Mouse (Mus musculus): ENCODE results near the gene 4930402F06Rik. TPM values are rescaled to one million over a fixed set of nuclear protein-coding genes. Genes with fewer than 3 reads are reported as not detected.

The 4930402F06Rik gene
- total RNA-seq (2021), result not detected
- long read RNA-seq, experiment 1, result 0 reads
- long read RNA-seq, experiment 2, result 0 reads

- intact Hi-C loops (cut with DNase I), result loop anchor here (1.0 to 5.0 kb wide), 3 partner anchors 99 to 180 kb away; no protein-coding TSS in a partner anchor
- peak within 1 kb of the TSS; percentile 16; the same call in 1 of the 2 replicates for H3K4me3 ChIP-seq
- DNase-seq (ENCODE audit: extremely low spot score in 1 of 2, low spot score in 2 of 2), result peak; percentile 18 to 29
- TF ChIP-seq CTCF (IDR thresholded peaks at IDR 0.05), result no peak
- H3K27ac ChIP-seq, result no peak within 1 kb of the TSS; the same call in 1 of the 2 replicates
These were observed at the start of gene 4930402F06Rik for GRCm38 (mm10) chr2:35397096-35397495. Gene 4930402F06Rik (minus strand): TSS chr2:35397175.

DNA sequence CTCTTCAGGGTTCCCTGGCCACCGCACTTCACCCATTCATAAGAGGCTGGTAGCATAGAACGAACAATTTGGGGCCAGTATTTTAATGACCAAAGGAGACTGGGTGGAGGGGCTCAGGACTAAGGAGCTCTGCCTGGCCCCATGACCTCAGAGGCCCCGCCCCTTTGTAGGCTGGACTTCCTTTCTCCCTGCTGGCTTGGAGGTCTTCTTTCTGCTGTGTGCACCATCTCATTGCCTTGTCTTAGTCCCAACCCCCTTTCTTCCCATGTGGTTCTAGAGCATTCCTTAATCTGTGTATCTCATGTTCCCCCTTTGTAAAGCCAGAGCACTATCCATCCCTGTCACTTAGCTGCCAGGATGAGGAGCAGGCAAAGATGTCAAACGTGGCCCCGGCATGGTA lies 49.3 kb upstream of the 4930402F06Rik start:
- Histone ChIP-seq H3K27ac (no peak overlapping the region), H3K4me3 (no peak overlapping the region)
- intact Hi-C loops (cut with DNase I), result no loop called here
- no peak for DNase-seq (ENCODE audit: extremely low spot score in 1 of 2, low spot score in 2 of 2)
- TF ChIP-seq CTCF (IDR thresholded peaks at IDR 0.05), result no peak

GRCm38 (mm10) chr2:35445610-35446009 lies 48.6 kb upstream of the 4930402F06Rik start:
- Histone ChIP-seq H3K27ac (no peak overlapping the region), H3K4me3 (no peak overlapping the region)
- DNase-seq (ENCODE audit: extremely low spot score in 1 of 2, low spot score in 2 of 2), result no peak
- TF ChIP-seq CTCF (IDR thresholded peaks at IDR 0.05), result no peak
- intact Hi-C loops (cut with DNase I), result no loop called here

DNA sequence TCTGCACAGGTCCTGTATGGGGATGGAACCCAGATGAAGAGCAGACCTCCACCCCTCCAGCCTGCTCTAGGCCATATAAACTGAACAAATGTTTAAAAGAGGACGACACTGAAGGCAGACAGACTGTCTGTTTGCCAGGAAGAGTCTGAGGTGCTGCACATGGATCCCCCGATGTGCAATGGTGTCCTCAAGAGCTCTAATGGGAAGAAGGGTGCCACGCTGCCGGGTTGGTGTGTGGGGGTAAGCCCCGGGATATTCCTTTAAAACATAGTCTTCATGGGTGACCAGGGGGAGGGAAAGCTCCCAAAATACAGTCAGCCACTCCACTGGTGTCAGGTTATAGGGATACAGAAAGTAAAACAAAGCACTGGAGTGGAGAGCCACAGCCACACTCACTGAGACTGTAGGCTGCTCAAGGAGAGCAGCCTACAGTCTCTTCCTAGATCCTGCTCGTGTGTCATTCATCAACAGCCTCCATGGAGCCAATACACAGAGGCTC lies 47.8 kb upstream of the 4930402F06Rik start:
- no peak for TF ChIP-seq CTCF (IDR thresholded peaks at IDR 0.05)
- Histone ChIP-seq H3K27ac (no peak overlapping the region), H3K4me3 (no peak overlapping the region)
- no peak for DNase-seq (ENCODE audit: extremely low spot score in 1 of 2, low spot score in 2 of 2)
- intact Hi-C loops (cut with DNase I), result no loop called here

DNA sequence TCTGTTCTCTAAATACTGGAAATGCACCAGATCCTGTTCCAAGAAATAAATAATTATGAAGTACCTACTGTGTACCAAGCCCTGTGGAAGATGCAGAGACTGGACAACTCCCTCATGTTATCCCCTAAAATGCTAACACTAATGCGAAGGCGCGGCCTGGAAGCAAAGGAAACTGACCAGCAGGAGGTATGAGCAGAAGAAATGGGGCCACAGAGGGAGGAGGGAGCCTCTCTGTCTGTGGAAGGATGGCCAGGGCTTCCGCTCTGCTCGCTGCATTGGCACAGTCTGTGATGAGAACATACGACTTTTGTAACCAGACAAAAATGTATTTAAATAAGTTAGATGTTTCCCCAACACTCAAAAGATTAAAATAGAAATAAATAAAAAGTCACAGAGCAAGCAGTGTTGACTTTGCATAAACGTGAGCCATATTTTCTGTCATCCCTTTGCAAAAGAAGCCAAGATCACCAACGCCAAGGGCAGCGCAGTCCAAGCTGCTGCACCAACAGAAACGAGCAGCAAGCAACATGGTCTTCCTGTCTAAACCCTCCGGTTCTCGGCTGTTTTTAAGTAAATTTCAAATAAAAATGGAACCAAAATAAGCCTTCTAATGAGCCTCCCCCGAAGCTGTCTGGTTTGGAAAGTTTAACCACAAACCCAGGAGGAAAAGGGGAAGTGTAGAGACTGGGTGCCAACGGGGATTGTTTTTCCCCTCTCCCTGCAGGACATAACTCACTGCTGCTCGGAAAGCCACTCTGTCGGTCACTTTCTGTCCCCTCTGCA lies 47.2 kb upstream of the 4930402F06Rik start:
- no peak overlapping the region for H3K4me3 ChIP-seq
- intact Hi-C loops (cut with DNase I), result no loop called here
- TF ChIP-seq CTCF (IDR thresholded peaks at IDR 0.05), result no peak; the same call in 1 of the 2 replicates
- H3K27ac ChIP-seq, result no peak overlapping the region
- DNase-seq (ENCODE audit: extremely low spot score in 1 of 2, low spot score in 2 of 2), result no peak

DNA sequence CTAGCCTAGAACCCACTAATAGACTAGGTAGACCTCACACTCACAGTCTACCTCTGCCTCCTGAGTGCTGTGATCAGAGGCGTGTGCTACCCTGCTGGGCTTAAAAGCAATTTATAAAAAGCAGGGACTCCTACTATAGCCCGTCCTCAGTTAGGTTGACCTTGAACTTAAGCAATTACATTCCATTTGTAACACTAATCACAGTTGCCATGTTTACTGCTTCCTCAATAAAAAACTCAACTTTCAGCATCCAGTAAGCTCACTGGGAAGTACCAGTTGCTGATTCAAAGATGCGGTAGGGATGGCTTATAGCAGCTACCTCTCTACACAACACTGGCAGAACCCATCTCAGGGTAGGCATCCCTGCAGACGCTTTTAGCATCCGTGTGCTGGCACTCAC lies 46.4 kb upstream of the 4930402F06Rik start:
- no peak overlapping the region for H3K27ac ChIP-seq
- TF ChIP-seq CTCF (IDR thresholded peaks at IDR 0.05), result no peak
- intact Hi-C loops (cut with DNase I), result no loop called here
- DNase-seq (ENCODE audit: extremely low spot score in 1 of 2, low spot score in 2 of 2), result no peak
- H3K4me3 ChIP-seq, result no peak overlapping the region

- TF ChIP-seq CTCF (IDR thresholded peaks at IDR 0.05), result no peak
- intact Hi-C loops (cut with DNase I), result no loop called here
- no peak for DNase-seq (ENCODE audit: extremely low spot score in 1 of 2, low spot score in 2 of 2)
- Histone ChIP-seq H3K27ac (no peak overlapping the region), H3K4me3 (no peak overlapping the region)
These were observed 45.1 kb upstream of the 4930402F06Rik start for GRCm38 (mm10) chr2:35442079-35442478.

- DNase-seq (ENCODE audit: extremely low spot score in 1 of 2, low spot score in 2 of 2), result no peak
- intact Hi-C loops (cut with DNase I), result no loop called here
- no peak overlapping the region for H3K27ac ChIP-seq
- TF ChIP-seq CTCF (IDR thresholded peaks at IDR 0.05), result no peak
- H3K4me3 ChIP-seq, result no peak overlapping the region
These were observed 44.4 kb upstream of the 4930402F06Rik start for GRCm38 (mm10) chr2:35441419-35441818.

DNA sequence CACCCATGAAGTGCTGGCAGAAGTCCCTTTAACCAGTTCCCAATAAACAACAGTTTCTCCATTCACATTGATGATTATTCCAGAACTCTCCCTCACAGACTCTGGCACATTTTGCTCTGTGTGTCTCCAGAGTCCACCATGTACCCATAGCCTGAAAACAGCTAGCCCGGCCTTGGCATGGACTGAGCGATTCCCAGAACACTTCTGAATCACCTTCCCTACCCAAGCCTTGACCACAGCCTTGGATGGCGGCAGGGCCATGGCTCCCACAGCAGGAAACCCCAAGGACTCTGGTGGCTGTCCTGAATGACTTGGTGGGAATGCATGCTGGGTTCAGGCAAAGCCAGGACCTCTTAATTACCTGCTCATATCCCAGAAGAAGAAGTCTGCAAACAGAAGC lies 43.5 kb upstream of the 4930402F06Rik start:
- TF ChIP-seq CTCF (IDR thresholded peaks at IDR 0.05), result no peak
- Histone ChIP-seq H3K4me3 (no peak overlapping the region), H3K27ac (no peak overlapping the region)
- no peak for DNase-seq (ENCODE audit: extremely low spot score in 1 of 2, low spot score in 2 of 2)
- intact Hi-C loops (cut with DNase I), result no loop called here

DNA sequence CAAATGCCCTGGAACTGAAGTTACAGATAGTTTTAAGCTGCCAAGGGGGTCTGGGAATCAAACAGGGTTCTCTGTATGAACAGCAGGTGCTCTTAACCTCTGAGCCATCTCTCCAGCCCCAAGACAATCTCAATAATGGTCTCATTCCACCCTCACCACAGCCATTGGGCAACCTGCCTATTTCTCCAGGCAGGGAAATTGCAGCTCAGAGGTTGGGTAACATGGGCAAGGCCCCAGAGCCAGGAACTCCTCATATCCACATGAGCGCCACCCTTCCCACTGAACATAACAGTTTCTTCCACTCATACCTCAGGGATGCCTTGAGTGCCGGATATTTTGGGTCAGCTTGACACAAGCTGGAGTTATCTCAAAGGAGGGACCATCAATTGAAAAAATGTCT lies 40.8 kb upstream of the 4930402F06Rik start:
- intact Hi-C loops (cut with DNase I), result no loop called here
- DNase-seq (ENCODE audit: extremely low spot score in 1 of 2, low spot score in 2 of 2), result no peak
- Histone ChIP-seq H3K27ac (no peak overlapping the region), H3K4me3 (no peak overlapping the region)
- no peak for TF ChIP-seq CTCF (IDR thresholded peaks at IDR 0.05)

DNA sequence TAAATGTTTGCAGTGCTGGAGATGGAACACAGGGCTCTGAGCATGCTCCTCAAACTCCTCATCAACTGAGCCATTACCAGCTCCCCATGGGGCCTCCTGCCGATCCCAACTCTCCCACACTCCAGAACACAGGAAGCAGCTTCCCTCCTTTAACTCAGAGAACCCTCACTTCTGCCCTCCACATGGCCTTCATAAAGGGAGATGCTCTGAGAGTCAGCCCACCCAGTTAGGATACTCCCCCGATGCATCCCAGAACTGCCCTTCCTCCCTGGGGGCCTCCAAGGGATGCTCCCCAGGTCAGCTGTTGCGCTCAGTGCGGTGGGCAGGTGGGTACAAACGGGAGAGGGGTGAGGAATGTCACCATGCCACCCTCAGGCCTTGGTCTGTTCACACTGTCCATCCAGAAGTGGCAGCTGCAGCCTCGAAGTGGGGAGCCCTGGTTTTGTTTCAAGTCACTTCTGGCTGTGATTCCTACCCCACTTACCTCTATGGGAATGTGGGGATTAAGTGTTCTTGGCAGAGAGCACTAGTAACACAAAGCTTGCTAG lies 37.7 kb upstream of the 4930402F06Rik start:
- no peak overlapping the region for H3K27ac ChIP-seq
- no peak for TF ChIP-seq CTCF (IDR thresholded peaks at IDR 0.05)
- H3K4me3 ChIP-seq, result no peak overlapping the region
- intact Hi-C loops (cut with DNase I), result no loop called here
- DNase-seq (ENCODE audit: extremely low spot score in 1 of 2, low spot score in 2 of 2), result no peak

DNA sequence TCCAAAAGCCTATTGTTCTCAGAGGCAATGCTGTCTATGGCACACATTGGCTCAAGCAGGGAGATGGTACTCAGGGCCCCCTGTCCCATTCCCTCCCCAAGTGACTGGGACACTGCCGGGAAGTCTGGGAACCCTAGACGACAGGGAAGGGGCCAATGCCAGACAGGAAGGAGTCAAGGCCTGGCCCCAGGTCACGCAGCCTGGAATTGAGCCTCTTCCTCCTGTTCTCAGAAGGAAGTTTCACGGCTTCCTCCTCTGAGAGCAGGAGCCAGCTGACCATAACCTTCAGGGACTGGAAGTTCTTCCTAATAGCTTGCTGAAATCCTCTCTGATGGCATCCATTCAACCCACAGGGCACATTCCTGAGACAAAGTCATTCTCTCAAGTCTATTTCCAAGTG lies 36.5 kb upstream of the 4930402F06Rik start:
- no peak overlapping the region for H3K4me3 ChIP-seq
- DNase-seq (ENCODE audit: extremely low spot score in 1 of 2, low spot score in 2 of 2), result no peak
- no peak for TF ChIP-seq CTCF (IDR thresholded peaks at IDR 0.05)
- no peak overlapping the region for H3K27ac ChIP-seq
- intact Hi-C loops (cut with DNase I), result no loop called here
